ENCODE assay signal across 16 mouse cellular contexts in genomic region chr9:104972828-104973227, GRCm38 (mm10).
DNase-seq lines count a peak whose midpoint lies in the region; ATAC-seq and TF ChIP-seq lines count a peak whose summit lies in the region.
"Had no signal": no experiment of that assay in that cellular context is flagged by ENCODE, and none has a peak within 500 bp of the region (broad histone marks: within the 10 kb centered on the region; RNA-seq: fewer than 3 reads in every experiment).

No protein-coding gene starts in this region.

- H3K27me3 ChIP-seq in hindbrain, postnatal 0 days (ENCODE audit: insufficient read depth, low read length), result no peaks in the 10 kb centered on the region
- H3K27me3 ChIP-seq in hindbrain, embryonic 13.5 days, result no peaks in the 10 kb centered on the region
- H3K27me3 ChIP-seq in megakaryocyte, embryonic 14.5 days (replicated peaks), result no peaks in the 10 kb centered on the region
- no peaks in the 10 kb centered on the region for H3K27me3 ChIP-seq in intestine, postnatal 0 days (replicated peaks; ENCODE audit: control insufficient read depth, insufficient read depth, low read length)
- H3K27me3 ChIP-seq: forebrain, embryonic 15.5 days; limb, embryonic 13.5 days; neural tube, embryonic 13.5 days had no signal

- peak; percentile 38 for DNase-seq in hindbrain, postnatal 0 days (ENCODE audit: low spot score)
- DNase-seq in spleen, adult 12 weeks (ENCODE audit: low spot score), result peak; percentile 0
- no peak for DNase-seq in spleen, adult 18-20 months
- no peak for DNase-seq in right cerebral cortex, adult 18-20 months
- DNase-seq in urinary bladder, postnatal 10 days (ENCODE audit: low spot score), result no peak
- DNase-seq: gastrocnemius, adult 2 months; heart, postnatal 4 days; midbrain, embryonic 14.5 days; thymus, adult 18-20 months had no signal

- no peak for TF ChIP-seq CTCF in hindbrain, postnatal 0 days (IDR thresholded peaks at IDR 0.05; ENCODE audit: low read depth)
- TF ChIP-seq CTCF in intestine, postnatal 0 days (IDR thresholded peaks at IDR 0.05; ENCODE audit: low read depth), result no peak

- no peaks in the 10 kb centered on the region for H3K36me3 ChIP-seq in hindbrain, postnatal 0 days (ENCODE audit: insufficient read depth, low read length)
- no peaks in the 10 kb centered on the region for H3K36me3 ChIP-seq in hindbrain, embryonic 13.5 days
- no peaks in the 10 kb centered on the region for H3K36me3 ChIP-seq in megakaryocyte, embryonic 14.5 days (replicated peaks; ENCODE audit: low read length)
- H3K36me3 ChIP-seq in intestine, postnatal 0 days (ENCODE audit: control insufficient read depth, insufficient read depth), result no peaks in the 10 kb centered on the region
- H3K36me3 ChIP-seq: forebrain, embryonic 15.5 days; limb, embryonic 13.5 days; neural tube, embryonic 13.5 days had no signal

- H3K9me3 ChIP-seq in hindbrain, postnatal 0 days (ENCODE audit: low read length), result no peaks in the 10 kb centered on the region
- no peaks in the 10 kb centered on the region for H3K9me3 ChIP-seq in hindbrain, embryonic 13.5 days
- peaks cover 10% of the 10 kb centered on the region for H3K9me3 ChIP-seq in megakaryocyte, embryonic 14.5 days
- H3K9me3 ChIP-seq in intestine, postnatal 0 days (ENCODE audit: control insufficient read depth), result no peaks in the 10 kb centered on the region
- H3K9me3 ChIP-seq: forebrain, embryonic 15.5 days; limb, embryonic 13.5 days; neural tube, embryonic 13.5 days had no signal

- no peak overlapping the region for H3K4me3 ChIP-seq in hindbrain, postnatal 0 days (ENCODE audit: low read length)
- no peak overlapping the region for H3K4me3 ChIP-seq in hindbrain, embryonic 13.5 days
- peak overlapping the region; percentile 47 for H3K4me3 ChIP-seq in megakaryocyte, embryonic 14.5 days (replicated peaks)
- no peak overlapping the region for H3K4me3 ChIP-seq in intestine, postnatal 0 days (ENCODE audit: low read depth, low read length)
- H3K4me3 ChIP-seq: forebrain, embryonic 15.5 days; gastrocnemius, adult 2 months; limb, embryonic 13.5 days; neural tube, embryonic 13.5 days had no signal

- no peak overlapping the region for H3K9ac ChIP-seq in hindbrain, postnatal 0 days (replicated peaks; ENCODE audit: low read length)
- H3K9ac ChIP-seq in hindbrain, embryonic 13.5 days, result no peak overlapping the region
- H3K9ac ChIP-seq in intestine, postnatal 0 days (ENCODE audit: low read depth, low read length), result no peak overlapping the region
- H3K9ac ChIP-seq: forebrain, embryonic 15.5 days; limb, embryonic 13.5 days; neural tube, embryonic 13.5 days had no signal

- H3K4me1 ChIP-seq in hindbrain, postnatal 0 days (ENCODE audit: insufficient read depth, low read length), result no peaks in the 10 kb centered on the region
- no peaks in the 10 kb centered on the region; the same call in 1 of the 2 replicates for H3K4me1 ChIP-seq in hindbrain, embryonic 13.5 days (replicated peaks)
- H3K4me1 ChIP-seq in megakaryocyte, embryonic 14.5 days, result no peaks in the 10 kb centered on the region
- H3K4me1 ChIP-seq in intestine, postnatal 0 days (replicated peaks; ENCODE audit: control insufficient read depth, insufficient read depth, low read length), result no peaks in the 10 kb centered on the region
- H3K4me1 ChIP-seq: forebrain, embryonic 15.5 days; limb, embryonic 13.5 days; neural tube, embryonic 13.5 days had no signal

- 60% methylated on average over 7 of the region's 7 CpGs for WGBS in hindbrain, postnatal 0 days
- WGBS in hindbrain, embryonic 13.5 days, result 73% methylated on average over 7 of the region's 7 CpGs
- WGBS in intestine, postnatal 0 days, result 80% methylated on average over 7 of the region's 7 CpGs

- ATAC-seq in hindbrain, postnatal 0 days, result no peak
- no peak for ATAC-seq in hindbrain, embryonic 13.5 days (ENCODE audit: low FRiP score)
- ATAC-seq in intestine, postnatal 0 days, result no peak
- ATAC-seq: forebrain, embryonic 15.5 days had no signal

- no peak overlapping the region for H3K27ac ChIP-seq in hindbrain, postnatal 0 days
- no peak overlapping the region for H3K27ac ChIP-seq in hindbrain, embryonic 13.5 days
- H3K27ac ChIP-seq in intestine, postnatal 0 days (ENCODE audit: low read depth, low read length), result no peak overlapping the region
- H3K27ac ChIP-seq: forebrain, embryonic 15.5 days; gastrocnemius, adult 2 months; limb, embryonic 13.5 days; neural tube, embryonic 13.5 days had no signal

- H3K4me2 ChIP-seq in hindbrain, postnatal 0 days (ENCODE audit: low read depth, low read length), result no peak overlapping the region
- no peak overlapping the region for H3K4me2 ChIP-seq in hindbrain, embryonic 13.5 days
- H3K4me2 ChIP-seq in intestine, postnatal 0 days (replicated peaks; ENCODE audit: low read depth), result no peak overlapping the region
- H3K4me2 ChIP-seq: forebrain, embryonic 15.5 days; heart, embryonic 11.5 days; limb, embryonic 13.5 days; neural tube, embryonic 13.5 days had no signal

Comparison
In these comparisons a context has a peak if more than half of its experiments do, and no peak if none do; other contexts are left out.
1. DNase-seq: peak in hindbrain, postnatal 0 days (single experiment) and spleen, adult 12 weeks (single experiment); none in spleen, adult 18-20 months (0 of 2), right cerebral cortex, adult 18-20 months (single experiment) and urinary bladder, postnatal 10 days (single experiment).